Mouse (Mus musculus): ENCODE results near the gene Olfr460.
A peak's percentile ranks its signal among the peaks of the same experiment; 100 is the strongest.
"Not testable (repeated sequence)": the region's sequence is repeated elsewhere in the genome, so short reads cannot be mapped to it uniquely, and the experiment has no call there.

The Olfr460 gene

GRCm38 (mm10) chr6:40569187-40569586, at the start of gene Olfr460:
Gene Olfr460, plus strand, starts transcription at chr6:40569487.
- DNase-seq (ENCODE audit: low spot score) = no peak

- no peak for DNase-seq (ENCODE audit: low spot score)
Measured at GRCm38 (mm10) chr6:40544690-40545089, 24.6 kb upstream of the Olfr460 start.

GRCm38 (mm10) chr6:40554950-40555349, 14.3 kb upstream of the Olfr460 start, which contains the start of gene Olfr461:
Gene Olfr461, minus strand, starts transcription at chr6:40555050.
- no peak for DNase-seq (ENCODE audit: low spot score)

- DNase-seq (ENCODE audit: low spot score) = no peak
Measured at GRCm38 (mm10) chr6:40573618-40574017, 4.3 kb downstream of the Olfr460 start.

GRCm38 (mm10) chr6:40576305-40576704, 7.0 kb downstream of the Olfr460 start:
- DNase-seq (ENCODE audit: low spot score) = no peak

GRCm38 (mm10) chr6:40584336-40584735, 15.0 kb downstream of the Olfr460 start:
- DNase-seq (ENCODE audit: low spot score) = no peak

- no peak for DNase-seq (ENCODE audit: low spot score)
Measured at GRCm38 (mm10) chr6:40585645-40586044, 16.4 kb downstream of the Olfr460 start, which contains the start of gene Clec5a. Gene Clec5a, minus strand, starts transcription at chr6:40585821.

- DNase-seq (ENCODE audit: low spot score) = no peak
Measured at GRCm38 (mm10) chr6:40588346-40588745, 19.1 kb downstream of the Olfr460 start.

GRCm38 (mm10) chr6:40594804-40595550, 25.7 kb downstream of the Olfr460 start:
- DNase-seq (ENCODE audit: low spot score) = peak; percentile 21

GRCm38 (mm10) chr6:40598546-40598945, 29.3 kb downstream of the Olfr460 start:
- DNase-seq (ENCODE audit: low spot score) = not testable (repeated sequence)

GRCm38 (mm10) chr6:40607431-40607830, 38.1 kb downstream of the Olfr460 start:
- DNase-seq (ENCODE audit: low spot score) = no peak

- DNase-seq (ENCODE audit: low spot score) = no peak
Measured at GRCm38 (mm10) chr6:40610244-40610643, 41.0 kb downstream of the Olfr460 start.

GRCm38 (mm10) chr6:40613260-40613852, 44.1 kb downstream of the Olfr460 start, which contains the start of gene Tas2r138:
Gene Tas2r138, minus strand, starts transcription at chr6:40613310.
- DNase-seq (ENCODE audit: low spot score) = no peak

- DNase-seq (ENCODE audit: low spot score) = peak; percentile 18
Measured at GRCm38 (mm10) chr6:40617965-40618364, 48.7 kb downstream of the Olfr460 start.
